In the genomic region with DNA sequence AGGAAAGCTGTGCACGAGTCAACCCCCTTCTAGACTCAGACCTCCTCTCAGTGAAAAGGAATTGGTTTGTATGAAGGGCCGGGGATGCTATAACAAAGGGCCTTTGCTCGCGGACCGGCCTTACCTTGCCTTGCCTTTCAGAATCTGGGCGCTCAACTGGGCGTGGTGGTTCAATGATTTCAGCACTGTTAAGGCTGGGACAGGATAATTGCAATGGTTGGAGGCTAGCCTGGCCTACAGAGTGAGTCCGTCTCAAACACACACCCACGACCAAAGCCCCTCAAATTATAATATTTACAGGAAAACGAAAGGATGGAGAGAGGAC, we compare ENCODE assay signal across 8 mouse cellular contexts. TPM values are rescaled to one million over a fixed set of nuclear protein-coding genes. Genes with fewer than 3 reads are reported as not detected.
DNase-seq lines count a peak whose midpoint lies in the region; ATAC-seq lines count a peak whose summit lies in the region.

A gene (minus strand): TSS at position 132 of the 325 bp plus-strand sequence.

- H3K36me3 ChIP-seq in erythroblast, embryonic 14.5 days (ENCODE audit: control insufficient read depth) = no peaks in the 10 kb centered on the region
- no peaks in the 10 kb centered on the region for H3K36me3 ChIP-seq in neural tube, embryonic 11.5 days (ENCODE audit: control insufficient read depth, insufficient read depth, low read length)
- H3K36me3 ChIP-seq in limb, embryonic 12.5 days = no peaks in the 10 kb centered on the region
- no peaks in the 10 kb centered on the region for H3K36me3 ChIP-seq in stomach, embryonic 14.5 days (ENCODE audit: control insufficient read depth, insufficient read depth, low read length)

- peaks cover 20% of the 10 kb centered on the region for H3K4me1 ChIP-seq in erythroblast, embryonic 14.5 days (ENCODE audit: control insufficient read depth)
- peaks cover 11% of the 10 kb centered on the region; the same call in 1 of the 2 replicates for H3K4me1 ChIP-seq in neural tube, embryonic 11.5 days (ENCODE audit: control insufficient read depth, insufficient read depth, low read length)
- H3K4me1 ChIP-seq in limb, embryonic 12.5 days (replicated peaks) = peaks cover 23% of the 10 kb centered on the region
- 0 out of 2 replicates have a peak, but pooled peaks cover 7% of the 10 kb centered on the region for H3K4me1 ChIP-seq in stomach, embryonic 14.5 days (ENCODE audit: control insufficient read depth, insufficient read depth, low read length)

- 6% methylated on average over 10 of the region's 10 CpGs for WGBS in neural tube, embryonic 11.5 days
- WGBS in limb, embryonic 12.5 days = 10% methylated on average over 10 of the region's 10 CpGs
- WGBS in stomach, embryonic 14.5 days = 19% methylated on average over 10 of the region's 10 CpGs

- peaks cover 61% of the 10 kb centered on the region for H3K27me3 ChIP-seq in erythroblast, embryonic 14.5 days (ENCODE audit: control insufficient read depth)
- H3K27me3 ChIP-seq in neural tube, embryonic 11.5 days (ENCODE audit: control insufficient read depth, insufficient read depth, low read length) = peaks cover 14% of the 10 kb centered on the region
- peaks cover 38% of the 10 kb centered on the region for H3K27me3 ChIP-seq in limb, embryonic 12.5 days
- H3K27me3 ChIP-seq in stomach, embryonic 14.5 days (ENCODE audit: control insufficient read depth, insufficient read depth, low read length) = no peaks in the 10 kb centered on the region

- H3K9ac ChIP-seq in neural tube, embryonic 11.5 days (ENCODE audit: low read length) = peak within 1 kb of the TSS; percentile 60
- peak within 1 kb of the TSS; percentile 65 for H3K9ac ChIP-seq in limb, embryonic 12.5 days (replicated peaks)
- H3K9ac ChIP-seq in stomach, embryonic 14.5 days (replicated peaks; ENCODE audit: low read depth, low read length) = peak within 1 kb of the TSS; percentile 28; the same call in 1 of the 2 replicates

- peaks cover 7% of the 10 kb centered on the region; the same call in 1 of the 2 replicates for H3K9me3 ChIP-seq in erythroblast, embryonic 14.5 days (ENCODE audit: control insufficient read depth, low read length)
- no peaks in the 10 kb centered on the region for H3K9me3 ChIP-seq in neural tube, embryonic 11.5 days (ENCODE audit: control insufficient read depth, low read length)
- no peaks in the 10 kb centered on the region for H3K9me3 ChIP-seq in limb, embryonic 12.5 days
- no peaks in the 10 kb centered on the region for H3K9me3 ChIP-seq in stomach, embryonic 14.5 days (ENCODE audit: control insufficient read depth, low read depth, low read length)

- H3K4me3 ChIP-seq in erythroblast, embryonic 14.5 days (replicated peaks) = peak within 1 kb of the TSS; percentile 57
- peak within 1 kb of the TSS; percentile 52 for H3K4me3 ChIP-seq in neural tube, embryonic 11.5 days (ENCODE audit: low read depth, low read length)
- H3K4me3 ChIP-seq in limb, embryonic 12.5 days (replicated peaks) = peak within 1 kb of the TSS; percentile 56
- peak within 1 kb of the TSS; percentile 47 for H3K4me3 ChIP-seq in stomach, embryonic 14.5 days (ENCODE audit: low read depth, low read length)

- no peak for DNase-seq in neural tube, embryonic 11.5 days (ENCODE audit: low spot score)
- no peak for DNase-seq in neural tube, embryonic 10.5 days (ENCODE audit: extremely low spot score, low spot score)
- DNase-seq in adrenal gland, postnatal 4 days (ENCODE audit: low spot score in 2 of 2) = no peak
- DNase-seq in urinary bladder, postnatal 25 days (ENCODE audit: low spot score) = no peak

- H3K4me2 ChIP-seq in neural tube, embryonic 11.5 days (ENCODE audit: low read depth) = peak within 1 kb of the TSS; percentile 97
- H3K4me2 ChIP-seq in limb, embryonic 12.5 days = peak within 1 kb of the TSS; percentile 98
- peak within 1 kb of the TSS; percentile 97 for H3K4me2 ChIP-seq in stomach, embryonic 14.5 days (replicated peaks; ENCODE audit: low read depth, low read length)

- no peak for ATAC-seq in erythroblast, adult 5-6 weeks (replicated peaks; ENCODE audit: low FRiP score, poor library complexity, severe bottlenecking)
- no peak; the same call in 1 of the 2 replicates for ATAC-seq in neural tube, embryonic 11.5 days (ENCODE audit: insufficient read depth, low FRiP score, low TSS enrichment)
- no peak for ATAC-seq in limb, embryonic 12.5 days (ENCODE audit: insufficient number of reproducible peaks, insufficient read depth, low FRiP score, low TSS enrichment, low read depth)
- peak; percentile 21; the same call in 1 of the 2 replicates for ATAC-seq in stomach, embryonic 14.5 days (ENCODE audit: insufficient number of reproducible peaks, insufficient read depth, low FRiP score, low read depth)

- no peak within 1 kb of the TSS for H3K27ac ChIP-seq in neural tube, embryonic 11.5 days (ENCODE audit: low read depth, low read length)
- H3K27ac ChIP-seq in limb, embryonic 12.5 days = no peak within 1 kb of the TSS
- H3K27ac ChIP-seq in stomach, embryonic 14.5 days (ENCODE audit: low read length) = peak within 1 kb of the TSS; percentile 29; the same call in 1 of the 2 replicates

RNA-seq across cellular contexts. Expression of the gene that starts here (rescaled TPM):
- polyA plus RNA-seq in erythroblast, embryonic 14.5 days (2012) = not detected in 2 replicates
- total RNA-seq in erythroblast, adult 5-6 weeks (2015; ENCODE audit: low replicate concordance) = not detected in 2 replicates
- 2.4 and 4.7 TPM in 2 replicates for total RNA-seq in erythroblast, adult 5-6 weeks (2017; ENCODE audit: low replicate concordance)
- 1.1 and 1.6 TPM in 2 replicates for polyA plus RNA-seq in neural tube, embryonic 11.5 days (2014; fragmentation: Nextera tagmentation; extraction: Ambion mirVana)
- polyA plus RNA-seq in limb, embryonic 12.5 days (2016; fragmentation: Nextera tagmentation; extraction: Ambion mirVana) = 2.6 and 4.3 TPM in 2 replicates
- 43.8 and 51.8 TPM in 2 replicates for polyA plus RNA-seq in stomach, embryonic 14.5 days (2014; fragmentation: Nextera tagmentation; extraction: Ambion mirVana)
- total RNA-seq in adrenal gland, postnatal 4 days (2021) = 1 to 10 TPM in 1 of 2 experiments, under 1 TPM in 1; 0.76 to 5.0 TPM
